Mouse (Mus musculus) lung, postnatal 0 days (tissue): ENCODE results near the gene Fancd2. TPM values are rescaled to one million over a fixed set of nuclear protein-coding genes. Genes with fewer than 3 reads are reported as not detected.

Source experiments
- ATAC-seq: fragments of 200-750 bp; cut with Nextera tagmentation; 2 replicates; pipeline ENCODE4 v1.8.0; 2017; ENCODE audit warnings: moderate library complexity
- DNase-seq: peaks from one replicate; pipeline ENCODE4 v3.0.0-alpha.2; 2016; ENCODE audit warnings: low spot score
- H3K27ac ChIP-seq: fragments of 300-500 bp; sonication (generic); 2 replicates; pipeline ENCODE4 v1.5.1; 2014; ENCODE audit warnings: antibody characterized with exemption, mild to moderate bottlenecking, low read length, mixed read lengths
- H3K27me3 ChIP-seq: fragments of 300-500 bp; sonication (generic); replicated peaks from 2 replicates; pipeline ENCODE4 v1.6.1; 2014; ENCODE audit warnings: low read length, mixed read lengths; ENCODE audit not compliant: insufficient read depth
- H3K36me3 ChIP-seq: fragments of 300-500 bp; sonication (generic); 2 replicates; pipeline ENCODE4 v1.6.1; 2014; ENCODE audit warnings: low read length, mixed read lengths; ENCODE audit not compliant: insufficient read depth
- H3K4me1 ChIP-seq: fragments of 300-500 bp; sonication (generic); 2 replicates; pipeline ENCODE4 v1.6.1; 2014; ENCODE audit warnings: antibody characterized with exemption, low read depth, low read length, mixed read lengths; ENCODE audit not compliant: insufficient read depth
- H3K4me2 ChIP-seq: fragments of 300-500 bp; sonication (generic); replicated peaks from 2 replicates; pipeline ENCODE4 v1.6.1; 2014; ENCODE audit warnings: low read depth, mild to moderate bottlenecking, low read length, moderate library complexity, mixed read lengths
- H3K4me3 ChIP-seq: fragments of 300-500 bp; sonication (generic); 2 replicates; pipeline ENCODE4 v1.5.1; 2014; ENCODE audit warnings: low read depth, low read length
- H3K9ac ChIP-seq: fragments of 300-500 bp; sonication (generic); replicated peaks from 2 replicates; pipeline ENCODE4 v1.6.1; 2014; ENCODE audit warnings: low read depth, mild to moderate bottlenecking
- H3K9me3 ChIP-seq: fragments of 300-500 bp; sonication (generic); 2 replicates; pipeline ENCODE4 v1.6.1; 2016; ENCODE audit warnings: low read length, mixed read lengths
- CTCF ChIP-seq: IDR thresholded peaks from 2 replicates; pipeline ENCODE4 v1.5.1; 2016; ENCODE audit warnings: antibody characterized with exemption, mild to moderate bottlenecking
- EP300 ChIP-seq: IDR thresholded peaks from 2 replicates; pipeline ENCODE4 v1.6.1; 2016; ENCODE audit warnings: antibody characterized with exemption, mild to moderate bottlenecking, control low read depth
- WGBS: fragments of 180-500 bp; shearing (Covaris S2); extraction: QIAGEN DNeasy Blood & Tissue Kit; methylation state at CpG from one replicate; pipeline ENCODE4 v1.1.7; 2014; 5-methylcytosine and 5-hydroxymethylcytosine counted together
- polyA plus RNA-seq: library from polyadenylated mRNA; unstranded; fragments of >200 nt; fragmentation: Nextera tagmentation; extraction: Ambion mirVana; gene quantifications from 2 replicates; pipeline ENCODE4 v1.2.1, GENCODE M21; 2015

Gene Fancd2
- polyA plus RNA-seq, 1 experiment from 2014 or later: 0.53 TPM

DNA sequence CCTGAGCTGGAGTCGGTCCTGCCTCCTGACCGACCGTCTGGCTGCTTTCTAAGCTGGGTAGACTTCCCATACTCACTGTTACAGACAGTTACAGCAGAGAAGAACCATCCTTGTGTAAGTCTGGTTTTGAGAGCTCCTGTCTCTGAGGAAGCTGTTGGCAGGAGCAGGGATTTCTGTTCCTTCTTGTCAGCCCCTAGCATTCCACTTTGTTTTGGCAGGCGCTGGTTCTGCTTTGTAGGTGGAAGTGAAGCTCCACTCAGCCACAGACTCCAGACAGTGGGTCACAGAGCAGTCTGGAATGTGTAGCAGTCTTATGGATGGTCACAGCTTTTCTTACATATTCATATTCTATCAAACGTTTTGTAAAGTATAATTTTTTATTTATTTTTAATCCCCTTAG lies 98.8 kb downstream of the Fancd2 start:
- WGBS: 74% methylated on average over 5 of the region's 5 CpGs

DNA sequence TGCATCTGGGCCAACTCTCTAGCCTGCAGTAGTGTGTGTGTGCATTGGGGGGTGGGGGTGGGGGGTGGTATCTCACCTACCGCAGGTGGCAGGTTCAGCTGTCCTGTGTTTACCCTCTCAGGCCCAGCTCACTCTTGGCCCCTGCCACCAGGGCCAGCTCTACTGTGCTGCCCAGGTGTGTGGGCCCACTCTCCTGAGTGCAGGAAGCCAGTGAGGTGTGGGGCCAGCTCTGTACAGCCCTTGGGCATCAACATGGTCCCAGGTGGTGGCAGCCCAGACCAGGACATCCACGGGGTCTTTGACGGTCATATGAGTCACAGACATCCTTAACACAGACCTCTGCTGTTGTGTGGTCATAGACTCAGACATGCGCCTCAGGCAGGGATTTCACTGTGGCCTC lies 101.4 kb downstream of the Fancd2 start:
- H3K4me1 ChIP-seq: no peaks in the 10 kb centered on the region
- TF ChIP-seq CTCF (no peak), EP300 (no peak)
- no peak for ATAC-seq
- no peak overlapping the region for H3K4me2 ChIP-seq
- H3K27me3 ChIP-seq: no peaks in the 10 kb centered on the region
- no peak overlapping the region for H3K4me3 ChIP-seq
- no peak overlapping the region for H3K9ac ChIP-seq
- WGBS: 86% methylated on average over 4 of the region's 4 CpGs
- H3K36me3 ChIP-seq: peaks cover 9% of the 10 kb centered on the region
- no peaks in the 10 kb centered on the region for H3K9me3 ChIP-seq
- H3K27ac ChIP-seq: no peak overlapping the region
- DNase-seq: no peak

More for the DNA sequence above, 98.8 kb downstream of the Fancd2 start:
- Histone ChIP-seq H3K4me1 (no peaks in the 10 kb centered on the region; the same call in 1 of the 2 replicates), H3K4me2 (no peak overlapping the region), H3K36me3 (peaks cover 13% of the 10 kb centered on the region), H3K27me3 (no peaks in the 10 kb centered on the region), H3K9me3 (no peaks in the 10 kb centered on the region), H3K9ac (no peak overlapping the region), H3K4me3 (no peak overlapping the region), H3K27ac (no peak overlapping the region)
- no peak for TF ChIP-seq CTCF
- TF ChIP-seq EP300: no peak
- ATAC-seq: no peak
- no peak for DNase-seq

DNA sequence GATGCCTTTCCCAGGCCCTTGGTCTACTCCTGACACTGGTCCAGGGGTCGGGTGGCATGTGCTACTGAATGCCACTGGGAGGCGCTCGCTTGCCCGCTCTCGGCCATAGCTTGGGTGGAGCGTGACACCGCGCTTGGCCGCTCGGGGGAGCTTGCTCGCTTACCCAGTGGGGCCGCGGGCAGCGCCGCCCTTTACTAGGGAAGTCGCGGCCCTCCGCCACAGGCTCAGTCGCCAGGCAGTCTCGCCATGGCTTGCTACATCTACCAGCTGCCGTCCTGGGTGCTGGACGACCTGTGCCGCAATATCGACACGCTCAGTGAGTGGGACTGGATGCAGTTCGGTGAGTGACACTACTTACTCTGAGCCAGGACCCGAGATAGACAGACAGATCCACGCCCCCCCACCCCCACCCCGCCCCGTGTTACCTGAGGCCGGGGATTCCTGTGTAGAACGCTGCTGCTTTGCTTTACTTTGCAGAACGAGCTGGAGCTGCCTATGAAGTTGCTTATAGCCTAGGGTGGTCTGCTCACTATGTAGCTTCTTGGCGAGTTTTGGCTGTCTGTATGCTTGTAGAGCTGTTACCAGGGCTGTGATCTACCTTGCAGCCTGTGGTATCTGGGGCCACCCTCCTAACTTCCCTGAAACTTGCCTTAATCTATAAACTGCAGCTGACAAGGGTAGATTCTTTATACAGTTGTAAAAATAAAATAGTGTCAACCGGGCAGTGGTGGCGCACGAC lies 107.0 kb downstream of the Fancd2 start, which contains the start of gene Irak2:
Gene Irak2, plus strand, starts transcription at position 166 of the 739 bp plus-strand sequence.
- peak within 1 kb of the TSS; percentile 74 for H3K4me2 ChIP-seq
- peak; percentile 97 for DNase-seq
- H3K27ac ChIP-seq: peak within 1 kb of the TSS; percentile 38; the same call in 1 of the 2 replicates
- peak; percentile 98 for ATAC-seq
- H3K9me3 ChIP-seq: no peaks in the 10 kb centered on the region
- TF ChIP-seq CTCF (peak; percentile 100), EP300 (no peak)
- H3K4me1 ChIP-seq: no peaks in the 10 kb centered on the region
- H3K4me3 ChIP-seq: peak within 1 kb of the TSS; percentile 57
- peak within 1 kb of the TSS; percentile 54 for H3K9ac ChIP-seq
- 7% methylated on average over 37 of the region's 37 CpGs for WGBS
- H3K27me3 ChIP-seq: no peaks in the 10 kb centered on the region
- no peaks in the 10 kb centered on the region for H3K36me3 ChIP-seq

DNA sequence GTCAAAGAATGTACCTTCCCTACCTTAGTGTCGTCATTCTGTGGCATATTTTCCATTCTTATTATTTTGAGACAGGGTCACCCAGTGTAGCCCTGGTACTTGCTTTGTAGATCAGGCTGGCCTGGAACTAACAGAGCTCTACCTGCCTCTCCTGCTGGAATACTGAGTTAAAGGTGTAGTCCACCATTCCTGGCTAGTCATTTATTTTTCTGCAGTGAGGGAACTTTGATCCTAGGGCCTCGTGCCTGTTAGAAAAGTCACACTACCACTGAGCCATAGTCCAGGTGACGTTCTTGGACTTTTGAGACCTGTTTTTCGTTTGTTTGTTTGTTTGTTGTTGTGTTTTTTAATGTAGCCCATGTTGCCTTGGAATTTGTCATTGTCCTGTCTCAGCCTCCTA lies 107.7 kb downstream of the Fancd2 start:
- no peak overlapping the region for H3K4me3 ChIP-seq
- ATAC-seq: no peak
- no peak for DNase-seq
- H3K9me3 ChIP-seq: no peaks in the 10 kb centered on the region
- TF ChIP-seq EP300 (no peak), CTCF (no peak)
- H3K4me1 ChIP-seq: no peaks in the 10 kb centered on the region
- H3K27me3 ChIP-seq: no peaks in the 10 kb centered on the region
- no peak overlapping the region for H3K9ac ChIP-seq
- no peak overlapping the region for H3K27ac ChIP-seq
- 70% methylated on average over 4 of the region's 4 CpGs for WGBS
- peak overlapping the region; percentile 74; the same call in 1 of the 2 replicates for H3K4me2 ChIP-seq
- H3K36me3 ChIP-seq: no peaks in the 10 kb centered on the region

DNA sequence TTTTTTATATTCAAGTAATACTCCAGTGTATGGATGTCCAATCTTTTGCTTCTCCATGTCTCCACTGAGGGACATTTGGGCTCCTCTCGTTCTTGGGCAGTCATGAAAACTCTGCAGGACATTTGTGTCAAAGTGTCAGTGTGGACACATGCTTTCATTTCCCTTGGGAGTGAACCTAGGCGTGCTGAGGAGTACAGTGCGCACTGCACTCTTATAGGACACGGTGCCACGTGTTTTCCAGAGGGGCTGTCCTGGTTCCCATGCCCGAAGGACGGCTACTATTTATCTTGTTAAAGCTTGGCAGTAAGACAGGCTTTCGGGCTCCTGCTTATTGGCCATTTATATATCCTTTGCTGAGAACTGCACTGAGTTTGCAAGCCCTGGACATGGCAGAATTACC lies 111.1 kb downstream of the Fancd2 start:
- Histone ChIP-seq H3K9me3 (no peaks in the 10 kb centered on the region), H3K27ac (no peak overlapping the region), H3K4me3 (no peak overlapping the region), H3K4me1 (no peaks in the 10 kb centered on the region), H3K9ac (no peak overlapping the region), H3K4me2 (no peak overlapping the region), H3K36me3 (no peaks in the 10 kb centered on the region), H3K27me3 (no peaks in the 10 kb centered on the region)
- DNase-seq (no peak), ATAC-seq (no peak)
- TF ChIP-seq EP300 (no peak), CTCF (no peak)
- WGBS: 71% methylated on average over 8 of the region's 8 CpGs

DNA sequence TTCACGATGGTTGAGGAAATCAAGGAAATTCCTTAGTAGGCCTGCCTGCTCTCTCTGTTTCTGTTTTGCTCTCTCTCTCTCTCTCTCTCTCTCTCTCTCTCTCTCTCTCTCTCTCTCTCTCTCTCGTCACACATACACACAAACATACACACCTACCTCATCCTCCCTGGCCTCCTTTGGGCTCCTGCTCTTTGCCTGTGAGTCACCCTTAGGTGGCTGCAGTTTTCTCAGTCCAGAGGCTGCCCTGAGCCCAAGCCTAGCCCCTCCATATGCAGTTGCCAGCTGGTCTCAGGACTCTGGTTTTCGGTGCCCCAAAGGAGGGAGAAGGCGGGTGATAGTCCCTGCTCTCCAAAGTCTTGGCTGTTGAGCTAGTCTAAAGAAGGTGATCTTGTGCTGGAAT lies 111.5 kb downstream of the Fancd2 start:
- Histone ChIP-seq H3K4me2 (no peak overlapping the region), H3K36me3 (no peaks in the 10 kb centered on the region), H3K9ac (no peak overlapping the region), H3K4me1 (no peaks in the 10 kb centered on the region), H3K4me3 (no peak overlapping the region), H3K9me3 (no peaks in the 10 kb centered on the region), H3K27ac (no peak overlapping the region), H3K27me3 (no peaks in the 10 kb centered on the region)
- TF ChIP-seq EP300: no peak
- no peak for TF ChIP-seq CTCF
- DNase-seq (no peak), ATAC-seq (no peak)
- 79% methylated on average over 4 of the region's 4 CpGs for WGBS

DNA sequence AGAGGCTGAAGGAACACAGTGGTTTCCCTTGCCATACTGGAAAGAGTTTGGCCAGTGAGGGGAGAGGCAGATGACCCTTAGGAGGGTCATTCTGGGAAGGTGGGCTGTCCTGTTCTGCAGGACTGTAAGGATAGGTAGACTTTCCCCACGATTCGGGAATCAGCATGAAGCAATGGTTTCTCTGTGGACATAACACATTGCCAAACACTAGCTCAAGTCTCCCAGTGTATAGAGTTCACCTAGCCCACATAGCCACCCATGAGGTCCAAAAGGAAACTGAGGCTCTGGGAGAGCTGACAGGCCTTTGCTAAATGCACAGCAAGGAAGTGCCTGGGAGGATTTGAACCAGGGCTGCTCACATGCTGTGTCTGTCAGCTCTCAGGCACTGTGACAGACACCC lies 112.5 kb downstream of the Fancd2 start:
- ATAC-seq (no peak), DNase-seq (no peak)
- Histone ChIP-seq H3K4me2 (no peak overlapping the region), H3K27ac (no peak overlapping the region), H3K36me3 (no peaks in the 10 kb centered on the region), H3K9me3 (no peaks in the 10 kb centered on the region), H3K9ac (no peak overlapping the region), H3K4me1 (no peaks in the 10 kb centered on the region), H3K27me3 (no peaks in the 10 kb centered on the region), H3K4me3 (no peak overlapping the region)
- TF ChIP-seq CTCF: no peak
- no peak for TF ChIP-seq EP300
- WGBS: 83% methylated on average over 2 of the region's 2 CpGs
